Mouse (Mus musculus) E14TG2a.4 (cell line): ENCODE results near the gene Polr3h.

Source experiments
- CTCF ChIP-seq: conservative IDR thresholded peaks from 2 replicates; pipeline ENCODE4 v1.5.1; 2014; ENCODE audit warnings: low read length
- POU5F1 ChIP-seq: IDR thresholded peaks from 2 replicates; pipeline ENCODE4 v1.6.1; 2014; ENCODE audit warnings: low read length, borderline replicate concordance

- TF ChIP-seq CTCF (peak; percentile 81), POU5F1 (no peak)
Measured at GRCm38 (mm10) chr15:81941010-81941409, 15.0 kb upstream of the Polr3h start.
